Mouse (Mus musculus): ENCODE results near the gene Gm49361. TPM values are rescaled to one million over a fixed set of nuclear protein-coding genes. Genes with fewer than 3 reads are reported as not detected.
"Not testable (repeated sequence)": the region's sequence is repeated elsewhere in the genome, so short reads cannot be mapped to it uniquely, and the experiment has no call there.

Gm49361 gene
- polyA plus RNA-seq, 1 experiment = not detected

DNA sequence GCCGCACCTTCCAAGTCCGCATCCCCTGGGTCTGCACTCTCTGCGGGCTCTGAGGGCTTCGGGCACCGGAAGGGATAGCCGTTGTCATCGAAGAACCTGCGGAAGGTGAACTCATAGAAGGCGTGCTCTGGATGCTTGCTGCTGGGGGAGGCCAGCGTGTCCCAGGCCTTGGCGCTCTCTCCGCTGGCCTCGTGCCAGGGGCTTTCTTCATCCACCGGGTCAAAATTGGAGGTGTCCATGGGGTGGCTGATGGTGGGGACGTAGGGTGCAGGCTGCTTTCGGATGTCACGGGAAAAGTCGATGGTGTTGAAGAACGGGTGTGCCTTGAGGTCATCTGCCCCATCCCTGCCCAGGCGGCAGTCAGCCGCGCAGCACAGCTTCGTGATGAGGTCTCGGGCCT is 54.6 kb downstream of the Gm49361 start:
- no peak for DNase-seq (ENCODE audit: low spot score)

DNA sequence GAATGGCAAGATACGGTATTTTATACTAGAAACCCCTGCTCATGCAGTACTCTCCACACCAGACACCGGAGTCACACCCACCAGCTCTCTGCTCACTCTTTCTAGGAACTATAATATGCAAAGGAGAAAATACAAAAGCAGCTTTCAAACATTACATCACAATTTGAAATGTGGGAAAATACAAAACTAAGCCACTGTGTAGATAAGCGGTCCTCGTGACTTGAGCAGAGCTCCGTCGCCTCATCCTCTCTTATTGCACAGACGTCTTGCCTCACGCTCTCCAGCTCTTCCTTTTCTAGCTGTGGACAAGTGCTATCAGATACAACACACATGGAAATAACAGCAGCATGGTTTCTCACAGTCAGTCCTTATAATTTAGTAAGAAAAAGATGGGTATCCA is 55.2 kb downstream of the Gm49361 start:
- no peak for DNase-seq (ENCODE audit: low spot score)

DNA sequence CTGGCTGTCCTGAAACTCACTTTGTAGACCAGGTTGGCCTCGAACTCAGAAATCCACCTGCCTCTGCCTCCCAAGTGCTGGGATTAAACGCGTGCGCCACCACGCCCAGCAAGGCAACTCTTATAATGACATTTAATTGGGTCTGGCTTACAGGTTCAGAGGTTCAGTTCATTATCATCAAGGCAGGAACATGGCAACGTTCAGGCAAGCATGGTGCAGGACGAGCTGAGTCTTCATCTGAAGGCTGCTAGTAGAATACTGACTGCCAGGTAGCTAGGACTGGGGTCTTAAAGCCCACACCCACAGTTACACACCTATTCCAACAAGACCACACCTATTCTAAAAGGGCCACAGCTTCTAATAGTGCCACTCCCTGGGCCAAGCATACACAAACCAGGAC is 57.8 kb downstream of the Gm49361 start:
- DNase-seq (ENCODE audit: low spot score) = not testable (repeated sequence)

DNA sequence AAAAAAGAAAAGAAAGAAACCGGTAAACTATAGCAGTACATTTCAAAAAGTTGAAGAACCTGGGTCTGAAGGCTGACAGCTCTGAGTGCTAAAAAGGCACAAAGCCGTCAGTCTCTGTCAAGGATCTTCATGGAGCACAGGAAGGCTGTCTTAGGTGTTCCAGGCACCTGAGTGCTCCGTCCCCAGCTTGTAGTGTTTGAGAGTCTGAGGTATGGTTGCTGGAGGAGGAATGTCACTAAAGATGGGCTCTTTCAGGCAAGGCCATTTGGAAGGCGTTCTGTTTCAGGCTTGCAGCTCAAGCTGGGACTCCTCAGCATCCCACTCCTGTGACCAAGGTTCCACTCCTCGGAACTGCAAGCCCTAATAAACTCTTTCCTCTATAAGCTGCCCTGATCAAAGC is 58.5 kb downstream of the Gm49361 start:
- DNase-seq (ENCODE audit: low spot score) = no peak

DNA sequence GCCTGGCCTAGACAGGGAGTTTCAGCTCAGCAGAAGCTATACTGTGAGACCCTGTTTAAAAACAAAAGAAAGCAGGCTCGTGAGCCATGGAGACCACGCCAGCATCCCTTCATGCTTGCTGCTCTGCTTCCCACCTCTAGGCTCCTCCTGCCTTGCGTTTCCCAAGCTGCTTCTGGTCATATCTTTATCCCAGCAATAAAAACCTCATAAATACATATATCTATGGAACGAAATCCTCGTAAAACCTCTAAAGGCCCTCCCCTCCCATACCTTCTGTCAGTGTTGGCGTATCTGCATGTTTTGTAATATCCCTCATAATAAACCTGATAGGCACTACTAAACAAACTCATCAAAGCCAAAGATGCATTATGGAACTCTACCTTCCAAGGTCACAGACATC is 59.3 kb downstream of the Gm49361 start:
- no peak for DNase-seq (ENCODE audit: low spot score)

DNA sequence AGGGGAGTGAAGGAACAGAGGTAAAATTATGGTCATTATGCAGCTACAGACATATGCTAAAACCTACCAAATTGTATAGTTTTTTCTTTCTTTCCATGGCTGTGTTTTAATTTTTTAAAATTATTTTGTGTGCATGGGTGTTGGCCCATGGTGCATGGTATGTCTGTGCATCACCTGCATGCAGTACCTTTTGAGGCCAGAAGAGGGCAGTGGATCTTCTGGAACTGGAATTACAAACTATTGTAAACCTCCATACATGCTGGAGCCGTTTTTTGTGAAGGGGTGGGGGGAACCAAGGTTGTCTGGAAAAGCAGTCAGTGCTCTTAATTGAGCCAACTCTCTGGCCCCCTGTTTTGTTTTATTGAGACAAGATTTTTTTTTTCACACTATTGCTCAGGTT is 61.3 kb downstream of the Gm49361 start:
- DNase-seq (ENCODE audit: low spot score) = no peak

DNA sequence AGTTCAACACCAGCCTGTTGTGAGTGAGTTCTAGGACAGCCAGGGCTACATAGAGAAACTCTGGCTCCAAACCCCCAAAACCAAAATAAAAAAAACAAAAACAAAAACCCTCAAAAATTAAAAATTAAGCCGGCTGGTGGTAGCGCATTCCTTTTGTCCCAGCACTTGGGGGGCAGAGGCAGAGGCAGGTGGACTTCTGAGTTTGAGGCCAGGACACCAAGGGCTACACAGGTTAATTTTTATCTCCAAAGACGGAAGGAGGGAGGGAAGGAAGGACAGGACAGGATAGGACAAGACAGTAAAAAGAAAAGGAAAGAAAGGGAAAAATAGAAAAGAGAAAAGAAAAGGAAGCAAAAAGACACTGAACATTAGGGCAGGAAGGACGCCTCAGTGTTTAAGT is 63.2 kb downstream of the Gm49361 start:
- no peak for DNase-seq (ENCODE audit: low spot score)

DNA sequence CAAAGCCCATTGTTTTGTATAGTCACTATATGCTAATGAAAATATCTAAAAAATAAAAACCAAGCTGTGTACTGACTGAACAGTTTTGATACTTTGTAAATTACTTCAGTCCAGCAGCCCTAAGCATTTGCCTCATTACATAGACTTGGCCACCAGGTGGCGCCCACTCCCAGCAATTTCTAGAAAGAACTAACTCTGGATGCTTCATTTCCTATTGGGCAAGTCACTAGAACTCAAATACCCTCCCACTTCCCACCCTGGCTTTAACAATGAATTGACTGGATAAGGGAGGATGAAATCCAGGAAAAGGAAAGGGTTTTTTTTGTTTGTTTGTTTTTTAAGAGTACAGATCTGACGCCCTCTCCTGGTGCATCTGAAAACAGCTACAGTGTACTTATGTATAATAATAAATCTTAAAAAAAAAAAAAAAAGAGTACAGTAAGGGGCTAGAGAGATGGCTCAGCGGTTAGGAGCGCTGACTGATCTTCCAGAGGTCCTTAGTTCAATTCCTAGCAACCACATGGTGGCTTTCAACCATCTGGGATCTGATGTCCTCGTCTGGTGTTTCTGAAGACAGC is 65.9 kb downstream of the Gm49361 start:
- DNase-seq (ENCODE audit: low spot score) = peak; percentile 60

DNA sequence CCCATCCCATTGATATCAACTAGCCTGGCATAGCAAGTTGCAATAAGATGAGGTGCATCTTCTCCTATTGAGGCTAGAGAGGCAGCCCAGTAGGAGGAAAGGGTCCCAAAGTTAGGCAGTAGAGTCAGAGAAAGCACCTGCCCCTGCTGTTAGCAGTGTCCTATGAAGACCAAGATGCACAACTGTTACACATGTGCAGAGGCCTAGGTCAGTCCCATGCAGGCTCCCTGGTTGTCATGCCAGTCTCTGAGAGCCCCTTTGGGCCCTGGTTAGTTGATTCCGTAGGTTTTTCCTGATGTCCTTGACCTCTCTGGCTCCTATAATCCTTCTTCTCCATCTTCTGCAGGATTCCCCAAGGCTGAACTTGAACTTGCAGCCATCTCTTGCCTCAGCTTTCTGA is 66.4 kb downstream of the Gm49361 start:
- no peak for DNase-seq (ENCODE audit: low spot score)

DNA sequence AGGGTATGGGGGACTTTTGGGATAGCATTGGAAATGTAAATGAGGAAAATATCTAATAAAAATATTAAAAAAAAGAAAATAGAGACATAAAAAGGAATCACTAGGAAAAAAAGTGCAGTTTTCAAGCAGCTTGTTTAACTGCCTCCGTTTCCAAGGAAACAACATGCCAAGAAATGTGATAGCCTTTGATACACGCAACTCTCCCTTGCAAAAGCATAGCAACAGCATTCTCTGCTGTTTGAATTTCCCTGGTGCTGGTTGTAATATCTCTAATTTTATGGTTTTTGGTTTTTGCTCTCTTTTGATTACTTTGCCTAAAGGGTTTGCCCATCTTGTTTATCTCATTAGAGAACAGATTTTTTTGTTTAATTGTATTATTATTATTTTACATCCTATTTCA is 70.4 kb downstream of the Gm49361 start:
- DNase-seq (ENCODE audit: low spot score) = no peak

DNA sequence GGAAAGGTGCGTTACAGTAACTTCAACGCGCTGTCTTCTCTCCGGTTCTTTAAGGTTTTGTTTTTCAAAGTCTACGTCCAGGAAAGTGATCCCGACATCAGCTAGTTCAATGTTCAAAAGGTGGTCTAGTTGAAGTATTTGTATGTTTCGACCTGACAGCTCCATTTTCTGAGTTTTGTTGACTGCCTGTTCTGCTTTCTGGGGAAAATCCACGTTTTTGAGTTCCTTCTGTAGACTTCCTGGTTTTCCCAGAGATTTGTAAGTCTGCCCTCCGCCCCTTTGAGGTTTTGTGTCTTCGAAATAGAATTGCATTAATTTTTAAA is 80.3 kb downstream of the Gm49361 start:
- DNase-seq (ENCODE audit: low spot score) = no peak

DNA sequence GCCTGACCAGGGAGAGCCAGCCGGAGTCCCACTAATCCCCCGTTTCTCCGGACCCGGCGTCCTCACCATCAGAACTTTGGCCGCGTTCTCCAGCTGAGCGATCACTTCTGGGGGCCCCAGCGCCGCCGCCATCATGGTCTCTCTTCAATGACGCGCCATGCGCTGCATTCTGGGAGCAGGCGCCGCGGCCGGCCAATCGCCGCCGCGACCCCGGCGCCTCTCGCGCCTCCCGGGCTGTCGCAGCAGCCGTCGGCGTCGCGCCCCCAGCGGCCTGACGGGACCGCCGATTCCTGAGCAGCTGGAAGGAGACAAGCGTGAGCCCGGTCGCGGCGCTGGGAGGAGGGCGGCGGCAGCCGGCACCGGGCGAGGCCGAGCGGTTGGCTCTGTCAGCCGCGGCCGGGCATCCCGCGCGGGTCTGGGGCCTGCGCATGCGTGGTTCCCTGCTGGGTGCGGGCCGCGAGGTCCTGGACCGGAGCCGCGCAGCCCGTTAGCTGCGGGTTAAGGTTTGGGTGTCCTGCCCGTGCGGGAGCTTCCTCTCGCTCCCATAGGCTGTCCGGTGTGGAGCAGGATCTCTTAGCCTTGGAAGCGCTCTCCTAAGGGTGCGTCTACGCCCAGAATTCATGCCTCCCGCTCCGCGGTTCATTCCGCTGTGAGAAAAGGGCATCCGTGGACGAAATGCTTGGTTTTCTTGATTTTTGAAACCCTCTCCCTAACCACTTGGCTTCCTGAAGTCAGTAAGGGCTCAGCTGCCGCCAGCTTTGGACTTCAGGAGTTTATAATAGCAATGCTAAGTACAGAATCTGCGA is 80.9 kb downstream of the Gm49361 start, which contains the start of gene Xpo4:
Gene Xpo4, minus strand, starts transcription at position 609 of the 806 bp plus-strand sequence.
- peak; percentile 81 for DNase-seq (ENCODE audit: low spot score)

DNA sequence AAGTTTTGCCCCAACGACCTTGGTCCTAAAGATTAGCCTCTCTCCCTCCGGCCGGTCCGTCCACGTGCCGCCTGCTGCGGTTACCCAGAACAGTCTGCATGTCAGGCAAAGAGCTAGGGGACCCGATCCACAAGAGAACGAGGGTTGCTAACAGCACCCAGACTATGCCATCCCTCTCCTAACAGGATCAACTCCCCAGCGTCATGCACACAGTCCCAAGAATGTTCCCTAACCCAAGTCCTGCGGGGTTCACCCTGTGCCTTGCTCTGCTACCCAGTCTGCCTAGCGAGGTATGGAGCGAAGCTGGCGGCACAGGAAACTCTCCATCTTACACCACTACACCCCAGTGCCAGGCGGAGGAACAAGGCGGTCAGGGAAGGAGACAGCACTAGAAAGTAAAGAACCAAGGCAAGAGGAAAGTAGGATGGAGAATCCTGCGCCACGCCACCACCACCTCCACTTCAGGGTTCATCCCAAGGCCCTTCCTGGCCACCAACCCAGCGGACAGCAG is 81.5 kb downstream of the Gm49361 start:
- peak; percentile 36 for DNase-seq (ENCODE audit: low spot score)

DNA sequence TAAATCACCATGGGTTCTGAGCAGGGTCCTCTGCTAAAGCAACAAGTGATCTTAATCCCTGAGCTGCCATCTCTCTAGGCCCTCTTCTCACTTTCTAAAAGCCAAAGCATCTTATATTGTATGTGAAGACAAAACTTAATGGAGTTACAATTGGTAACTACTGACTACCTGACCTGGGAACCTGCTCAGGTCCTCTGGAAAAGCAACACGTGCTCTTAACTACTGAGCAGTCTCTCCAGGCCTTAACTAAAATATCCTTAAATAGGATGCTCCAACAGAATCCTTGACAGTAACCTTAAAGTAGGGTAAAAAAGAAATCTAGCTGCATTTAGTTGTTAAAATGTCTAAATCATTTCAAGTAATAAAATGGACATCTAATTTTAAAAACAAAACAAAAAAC is 82.3 kb downstream of the Gm49361 start:
- no peak for DNase-seq (ENCODE audit: low spot score)

DNA sequence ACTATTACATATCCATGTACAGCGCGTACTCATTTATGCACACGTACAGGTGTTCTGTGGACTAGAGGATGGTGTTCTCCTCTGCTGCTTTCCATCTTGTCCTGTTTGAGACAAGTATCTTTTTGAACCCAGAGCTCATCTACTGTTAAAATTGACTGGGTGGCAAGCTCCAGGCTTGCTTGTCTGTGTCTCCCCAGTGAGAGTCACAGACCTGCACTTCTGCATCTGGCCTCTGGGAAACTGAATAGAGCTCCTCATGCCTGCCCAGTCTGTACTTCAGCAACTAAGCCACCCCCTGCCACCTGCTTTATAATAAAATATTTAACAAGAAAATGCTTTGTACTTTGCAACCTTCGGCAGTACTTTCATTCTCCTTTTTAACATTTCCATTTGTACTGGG is 87.6 kb downstream of the Gm49361 start:
- no peak for DNase-seq (ENCODE audit: low spot score)

DNA sequence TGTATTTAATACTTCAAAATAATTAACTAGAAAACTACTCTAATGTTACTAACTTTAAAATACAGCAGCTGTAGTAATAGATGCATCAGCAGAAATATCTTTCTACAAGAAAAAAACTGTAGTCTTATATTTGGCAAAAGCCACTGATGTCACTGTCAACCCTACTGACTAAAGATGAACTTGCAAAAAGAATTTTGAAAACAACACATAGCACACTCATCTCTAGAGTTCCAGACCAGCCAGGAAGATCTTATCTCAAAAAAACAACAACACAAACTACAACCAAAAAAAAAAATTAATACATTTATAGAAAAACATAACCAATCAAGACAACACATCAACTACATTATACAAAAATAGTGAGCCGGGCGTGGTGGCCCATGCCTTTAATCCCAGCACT is 88.4 kb downstream of the Gm49361 start:
- no peak for DNase-seq (ENCODE audit: low spot score)

DNA sequence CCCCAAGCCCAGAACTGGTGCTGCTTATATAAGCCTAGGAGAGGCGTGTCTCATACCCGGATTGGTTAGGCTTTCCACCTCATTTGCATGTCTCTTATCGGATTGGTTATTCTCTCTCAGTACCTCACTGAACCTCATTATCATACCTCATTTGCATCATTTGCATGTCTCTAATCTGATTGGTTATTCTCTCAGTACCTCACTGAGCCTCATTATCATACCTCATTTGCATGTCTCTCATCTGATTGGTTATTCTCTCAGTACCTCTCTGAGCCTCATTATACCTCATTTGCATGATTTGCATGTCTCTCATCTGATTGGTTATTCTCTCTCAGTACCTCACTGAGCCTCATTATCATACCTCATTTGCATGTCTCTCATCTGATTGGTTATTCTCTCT is 89.4 kb downstream of the Gm49361 start:
- DNase-seq (ENCODE audit: low spot score) = not testable (repeated sequence)

DNA sequence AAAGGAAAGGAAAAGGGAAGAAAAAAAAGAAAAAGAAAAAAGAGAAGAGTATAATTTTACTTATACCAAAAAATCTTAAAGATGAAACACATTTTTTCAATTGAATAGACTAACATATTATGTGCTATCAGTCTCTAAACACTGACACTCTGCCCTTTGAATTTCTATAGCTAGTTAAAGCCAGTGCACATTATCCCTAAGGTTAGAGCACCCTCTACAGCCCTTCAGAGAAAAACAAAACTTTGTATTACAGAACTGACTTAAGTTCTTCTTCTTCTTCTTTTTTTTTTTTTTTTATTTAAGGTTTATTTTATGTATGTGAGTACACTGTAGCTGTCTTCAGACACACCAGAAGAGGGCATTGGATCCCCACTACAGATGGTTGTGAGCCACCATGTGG is 96.4 kb downstream of the Gm49361 start:
- DNase-seq (ENCODE audit: low spot score) = no peak

DNA sequence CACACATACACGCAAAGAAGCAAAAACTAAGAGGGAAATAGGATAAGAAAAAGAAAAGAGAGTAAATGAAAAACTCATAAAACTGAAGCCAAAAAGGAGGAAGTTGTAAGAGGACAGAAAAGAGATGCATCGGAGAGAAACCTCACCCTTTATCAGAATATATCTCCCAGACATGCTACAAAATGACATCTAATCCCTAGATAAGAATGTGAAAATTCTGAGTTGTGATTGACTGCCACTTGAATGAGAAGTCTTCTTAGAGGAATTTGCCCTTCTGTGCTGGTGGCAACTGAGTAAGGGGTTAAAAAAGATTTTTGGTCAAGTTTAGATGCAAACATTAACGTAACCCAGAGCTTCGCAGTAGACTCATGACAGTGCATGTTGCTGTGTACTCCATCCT is 99.7 kb downstream of the Gm49361 start:
- no peak for DNase-seq (ENCODE audit: low spot score)

DNA sequence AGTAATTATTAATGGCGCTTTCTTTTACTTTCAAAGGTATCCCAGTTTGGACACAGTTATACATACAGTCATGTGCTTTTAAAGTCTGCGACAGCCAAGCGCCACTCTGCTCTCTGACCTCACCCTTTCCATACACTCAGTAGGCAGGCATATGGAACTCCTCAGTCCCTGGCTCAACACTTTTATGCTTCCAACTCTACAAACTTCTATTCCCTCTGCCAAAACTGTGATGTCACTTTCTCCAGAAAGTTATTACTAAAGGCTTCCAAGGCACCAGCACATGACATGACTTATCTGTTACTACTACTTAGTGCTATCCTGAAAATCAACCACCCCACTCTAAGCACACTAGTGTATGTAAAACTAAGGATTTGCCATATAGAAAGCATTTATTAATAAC is 106.8 kb downstream of the Gm49361 start:
- no peak for DNase-seq (ENCODE audit: low spot score)

DNA sequence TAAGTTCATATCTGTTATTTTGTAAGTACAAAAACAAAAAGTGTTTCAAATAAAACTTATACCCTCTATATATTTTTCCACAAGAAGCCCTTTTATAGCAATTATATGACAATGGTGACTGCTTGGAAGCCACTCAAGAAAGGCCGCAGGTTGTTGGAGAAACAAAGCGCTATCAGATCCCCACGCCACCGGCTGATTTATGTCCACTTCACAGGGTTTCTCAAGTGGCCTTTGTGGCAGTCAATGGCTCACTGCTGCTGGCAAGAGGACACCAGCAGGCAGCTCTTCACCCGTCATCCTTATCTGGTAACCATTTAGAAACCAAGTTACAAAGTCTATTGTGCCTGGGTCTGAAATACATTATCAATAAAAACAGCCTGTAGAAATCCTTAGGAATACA is 111.8 kb downstream of the Gm49361 start:
- DNase-seq (ENCODE audit: low spot score) = no peak

DNA sequence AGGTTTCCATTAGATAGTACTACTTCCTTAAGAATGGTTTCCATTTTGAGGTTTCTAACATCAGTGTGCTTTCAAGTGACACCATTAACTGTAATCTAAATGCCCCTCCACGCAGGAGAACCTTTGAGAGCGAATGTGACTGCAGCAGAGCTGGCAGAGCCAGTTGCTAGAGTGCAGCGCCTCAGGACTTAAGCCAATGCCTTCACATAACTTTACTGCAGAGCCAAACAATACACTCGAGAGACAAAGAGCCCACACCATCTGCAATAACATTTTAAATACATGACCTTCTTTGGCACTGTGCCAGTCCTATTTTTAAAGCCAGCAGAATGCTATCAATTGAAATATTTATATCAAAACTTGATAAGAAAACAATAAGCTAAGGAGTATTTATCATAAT is 116.3 kb downstream of the Gm49361 start:
- no peak for DNase-seq (ENCODE audit: low spot score)

DNA sequence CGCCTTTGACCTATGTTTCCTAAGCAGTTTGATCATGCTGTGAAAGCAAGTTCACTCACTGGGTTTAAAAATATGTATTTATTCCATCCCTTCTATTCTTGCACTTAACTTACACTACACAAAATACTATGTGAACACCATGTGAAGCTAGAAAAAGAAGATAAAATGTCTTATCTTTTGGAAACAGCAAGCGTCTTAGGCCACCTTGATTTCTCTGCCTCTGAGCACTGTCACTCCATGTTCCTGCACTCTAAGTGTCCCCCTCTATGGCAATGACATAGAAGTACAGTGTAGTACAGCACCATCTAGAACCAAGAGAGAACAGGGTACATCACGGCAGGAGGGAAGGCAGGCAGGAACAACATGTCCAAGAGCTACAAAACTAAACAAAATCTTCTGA is 123.0 kb downstream of the Gm49361 start:
- no peak for DNase-seq (ENCODE audit: low spot score)

DNA sequence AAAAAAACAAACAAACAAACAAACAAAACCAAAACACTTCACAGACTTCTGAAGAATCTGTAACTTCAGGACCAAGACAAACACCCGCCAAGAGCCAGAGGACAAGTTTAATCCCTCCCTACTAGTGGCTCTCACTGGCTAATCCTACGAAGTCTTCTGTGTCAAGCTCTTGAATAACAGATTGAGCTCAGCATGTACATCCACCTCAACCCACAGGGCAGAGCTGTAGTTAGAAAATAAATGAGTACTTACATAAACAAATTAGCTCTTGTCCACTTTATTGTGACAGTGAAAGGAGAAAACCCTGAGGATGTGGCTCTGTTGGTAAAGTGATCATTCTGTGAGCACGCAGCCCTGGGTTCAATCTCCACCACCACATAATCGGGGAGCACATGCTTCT is 124.2 kb downstream of the Gm49361 start:
- no peak for DNase-seq (ENCODE audit: low spot score)

All from urinary bladder, adult 2 months (tissue).